Mouse (Mus musculus) neutrophil, adult 5-6 weeks (primary cell): Measurements from ENCODE around the gene Nipal3. TPM values are rescaled to one million over a fixed set of nuclear protein-coding genes. Genes with fewer than 3 reads are reported as not detected.

ENCODE experiments used
- ATAC-seq: fragments of 151-379, 151-347 bp; 2 replicates; pipeline ENCODE4 v1.8.0; 2017; ENCODE audit warnings: mild to moderate bottlenecking, moderate TSS enrichment; ENCODE audit not compliant: insufficient number of reproducible peaks, poor library complexity, low FRiP score, severe bottlenecking; ENCODE audit errors: extremely low read depth
- total RNA-seq: library from RNA; stranded (forward); fragments of 200-1000 nt; gene quantifications from 2 replicates; pipeline ENCODE4 v1.2.3, GENCODE M21; 2017

The Nipal3 gene
- total RNA-seq, 1 experiment from 2014 or later, result 48.1 TPM

DNA sequence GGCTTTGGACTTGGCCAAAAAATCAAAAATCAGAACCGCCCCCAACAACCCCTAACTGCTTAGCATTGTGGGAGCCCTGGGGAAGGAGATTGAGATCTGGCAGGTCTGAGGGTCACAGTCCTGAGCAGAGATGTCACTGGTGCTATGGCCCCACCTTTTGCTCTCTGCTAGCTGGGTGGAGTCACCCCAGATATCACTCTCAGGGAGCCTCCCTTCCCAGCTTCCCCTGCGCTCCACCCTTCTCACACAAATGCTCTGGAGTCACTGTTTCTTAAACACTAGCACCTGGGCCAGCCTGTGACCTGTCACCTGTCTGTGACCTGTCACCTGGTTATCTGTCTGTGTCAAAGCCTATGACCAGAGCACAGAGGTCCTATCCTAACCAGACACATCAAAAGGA lies 89.9 kb downstream of the Nipal3 start:
- no peak for ATAC-seq

- ATAC-seq, result no peak
Measured at GRCm38 (mm10) chr4:135404048-135404447, 90.8 kb downstream of the Nipal3 start.

DNA sequence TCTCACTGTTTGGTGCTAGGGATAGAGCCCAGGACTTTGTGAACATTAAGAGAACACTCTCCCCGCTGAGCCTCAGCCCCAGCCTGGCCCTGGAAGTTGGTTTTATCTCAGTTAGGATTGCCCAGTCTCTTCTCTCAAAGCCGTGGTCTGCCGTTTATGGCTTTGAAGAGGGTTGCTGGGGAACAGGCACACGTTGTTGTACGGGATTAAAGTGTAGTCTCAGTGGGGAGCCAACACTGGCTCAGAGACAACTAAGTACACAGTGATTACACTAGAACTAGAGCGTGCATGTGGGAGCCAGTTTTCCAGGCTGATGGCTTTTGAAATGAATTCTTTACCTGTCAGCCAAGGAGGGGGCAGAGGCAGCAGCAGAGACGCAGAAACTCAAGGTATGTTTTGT lies 93.0 kb downstream of the Nipal3 start:
- no peak for ATAC-seq

GRCm38 (mm10) chr4:135397991-135398390 lies 96.8 kb downstream of the Nipal3 start, which contains the start of gene Ncmap:
TSS of gene Ncmap (minus strand) at chr4:135398227.
- ATAC-seq, result no peak

- no peak for ATAC-seq
Measured at GRCm38 (mm10) chr4:135397551-135397950, 97.3 kb downstream of the Nipal3 start.

DNA sequence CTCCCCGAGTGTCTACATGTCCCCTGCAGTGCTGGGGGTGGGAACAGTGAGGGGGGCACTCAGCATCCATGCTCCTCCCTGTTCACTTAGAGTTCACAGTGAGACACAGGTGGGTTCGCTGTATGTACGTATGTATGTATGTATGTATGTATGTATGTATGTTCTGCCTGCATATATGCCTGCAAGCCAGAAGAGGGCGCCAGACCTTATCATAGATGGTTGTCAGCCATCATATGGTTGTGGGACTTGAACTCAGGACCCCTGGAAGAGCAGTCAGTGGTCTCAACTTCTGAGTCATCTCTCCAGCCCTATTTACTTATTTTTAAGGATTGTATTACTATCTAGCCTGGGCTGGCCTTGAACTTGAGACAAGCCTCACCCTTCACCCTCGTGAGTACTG lies 98.5 kb downstream of the Nipal3 start:
- ATAC-seq, result no peak

Other genes with a start within 250 kb of the Nipal3 start
- 31.7 and 32.3 TPM in 2 replicates for gene Clic4, start 222.2 kb downstream of the Nipal3 start, total RNA-seq
- 175 and 196 TPM in 2 replicates for gene Srrm1, start 141.7 kb downstream of the Nipal3 start, total RNA-seq
- gene Ncmap, start 96.8 kb downstream of the Nipal3 start, total RNA-seq, result not detected in 2 replicates
- gene Rcan3, start 61.2 kb downstream of the Nipal3 start, total RNA-seq, result 3.6 and 4.5 TPM in 2 replicates
- gene Stpg1, start 248 bp downstream of the Nipal3 start, total RNA-seq, result 0.47 and 1.5 TPM in 2 replicates
- gene Grhl3, start 78.6 kb upstream of the Nipal3 start, total RNA-seq, result 0.23 and 0.49 TPM in 2 replicates
- 5.9 and 6.0 TPM in 2 replicates for gene Ifnlr1, start 191.2 kb upstream of the Nipal3 start, total RNA-seq
- not detected in 2 replicates for gene Il22ra1, start 233.1 kb upstream of the Nipal3 start, total RNA-seq